Mouse (Mus musculus): ENCODE data around the gene Nsfl1c. TPM values are rescaled to one million over a fixed set of nuclear protein-coding genes. Genes with fewer than 3 reads are reported as not detected.

Gene Nsfl1c
- polyA plus RNA-seq (2021; fragmentation: Nextera tagmentation), result 89.6 and 126 TPM in 2 replicates
- long read RNA-seq, experiment 1, transcript Nsfl1c-201 (9 exons, 1,364 nt), result major isoform, 255 of 277 reads
- long read RNA-seq, experiment 1, partial matches to known transcripts, result 4 of 277 reads
- long read RNA-seq, experiment 1, other reads (novel, unspliced or antisense), result 17 of 277 reads
- long read RNA-seq, experiment 2, transcript Nsfl1c-208 (6 exons, 789 nt), result minor isoform, 5 of 104 reads
- long read RNA-seq, experiment 2, transcript Nsfl1c-201 (9 exons, 1,364 nt), result major isoform, 83 of 104 reads
- long read RNA-seq, experiment 2, partial matches to known transcripts, result 12 of 104 reads
- long read RNA-seq, experiment 2, other reads (novel, unspliced or antisense), result 1 of 104 reads

GRCm38 (mm10) chr2:151494035-151494803 lies at the start of gene Nsfl1c:
TSS of gene Nsfl1c (plus strand) at chr2:151494182.

GRCm38 (mm10) chr2:151476053-151476452 lies 17.9 kb upstream of the Nsfl1c start, which contains the start of gene 4921509C19Rik:
TSS of gene 4921509C19Rik (minus strand) at chr2:151476153.

GRCm38 (mm10) chr2:151542323-151543062 lies 48.5 kb downstream of the Nsfl1c start, which contains the start of gene Fkbp1a:
TSS of gene Fkbp1a (plus strand) at chr2:151542483.

Other genes with a start within 250 kb of the Nsfl1c start
- not detected in 2 replicates for gene 4921509C19Rik, start 18.0 kb upstream of the Nsfl1c start, polyA plus RNA-seq (2021; fragmentation: Nextera tagmentation)
- gene Fkbp1a, start 48.3 kb downstream of the Nsfl1c start, polyA plus RNA-seq (2021; fragmentation: Nextera tagmentation), result 951 and 966 TPM in 2 replicates
- 1.3 and 2.5 TPM in 2 replicates for gene Sdcbp2, start 78.4 kb downstream of the Nsfl1c start, polyA plus RNA-seq (2021; fragmentation: Nextera tagmentation)
- 62.1 and 89.8 TPM in 2 replicates for gene Snph, start 138.4 kb downstream of the Nsfl1c start, polyA plus RNA-seq (2021; fragmentation: Nextera tagmentation)
- 0.12 and 0.23 TPM in 2 replicates for gene Rad21l, start 174.4 kb downstream of the Nsfl1c start, polyA plus RNA-seq (2021; fragmentation: Nextera tagmentation)
- 11.2 and 13.1 TPM in 2 replicates for gene Tmem74b, start 207.8 kb downstream of the Nsfl1c start, polyA plus RNA-seq (2021; fragmentation: Nextera tagmentation)

All from left cerebral cortex, adult 6 months (tissue).